Mouse (Mus musculus) heart, adult 2 months (tissue): ENCODE results near the gene Tmed2. TPM values are rescaled to one million over a fixed set of nuclear protein-coding genes. Genes with fewer than 3 reads are reported as not detected.

Source experiments
- DNase-seq, 2 experiments: peaks; one replicate each; pipeline ENCODE4 v3.0.0; 2021
- H3K27ac ChIP-seq: fragments of 200-600 bp; 2 replicates; pipeline ENCODE4 v1.8.1; 2022
- H3K27me3 ChIP-seq: fragments of 200-500 bp; 2 replicates; pipeline ENCODE4 v1.6.1; 2012; ENCODE audit warnings: mild to moderate bottlenecking, low read length, inconsistent platforms, mixed read lengths; ENCODE audit not compliant: control insufficient read depth, insufficient read depth
- H3K36me3 ChIP-seq: fragments of 200-500 bp; 2 replicates; pipeline ENCODE4 v1.6.1; 2012; ENCODE audit warnings: low read length, inconsistent platforms; ENCODE audit not compliant: control insufficient read depth, insufficient read depth
- H3K4me1 ChIP-seq: fragments of 200-500 bp; 2 replicates; pipeline ENCODE4 v1.6.1; 2011; ENCODE audit warnings: low read length; ENCODE audit not compliant: control insufficient read depth, insufficient read depth
- H3K4me3 ChIP-seq: fragments of 200-600 bp; 2 replicates; pipeline ENCODE4 v1.8.1; 2022
- H3K79me2 ChIP-seq: fragments of 200-500 bp; replicated peaks from 2 replicates; pipeline ENCODE4 v1.6.1; 2012; ENCODE audit warnings: mild to moderate bottlenecking, inconsistent platforms, low read length, moderate library complexity, mixed read lengths; ENCODE audit not compliant: control insufficient read depth, insufficient read depth
- H3K9ac ChIP-seq: fragments of 200-500 bp; 2 replicates; pipeline ENCODE4 v1.6.1; 2012; ENCODE audit warnings: low read depth, mild to moderate bottlenecking, control low read depth, inconsistent platforms, low read length, mixed read lengths
- CTCF ChIP-seq: fragments of 200-600 bp; IDR thresholded peaks from 2 replicates; pipeline ENCODE4 v1.8.1; 2022; ENCODE audit warnings: antibody characterized with exemption, mild to moderate bottlenecking, moderate library complexity
- EP300 ChIP-seq: fragments of 200-500 bp; IDR thresholded peaks from 2 replicates; pipeline ENCODE4 v1.6.1; 2011; ENCODE audit warnings: low read depth, low read length, control low read depth; ENCODE audit not compliant: insufficient read depth
- POLR2A ChIP-seq: fragments of 200-500 bp; IDR thresholded peaks from 2 replicates; pipeline ENCODE4 v1.6.1; 2011; ENCODE audit warnings: mild to moderate bottlenecking, low read depth, low read length, control low read depth; ENCODE audit not compliant: insufficient read depth
- WGBS: fragments of 180-500 bp; shearing (Covaris S2); methylation state at CpG from one replicate; pipeline ENCODE4 v1.1.7; 2018; 5-methylcytosine and 5-hydroxymethylcytosine counted together
- intact Hi-C: fragments of 180-260 bp; cut with DNase I; formaldehyde crosslinking; loops from one replicate; pipeline ENCODE4 v1.15.1; 2025
- polyA plus RNA-seq: library from polyadenylated mRNA; depleted of rRNA; stranded (reverse); fragments of >200 nt; gene quantifications from 2 replicates; pipeline ENCODE4 v1.2.3, GENCODE M21; 2012
- total RNA-seq, 2 experiments: library from RNA; stranded (reverse); gene quantifications; 2 replicates each; pipeline ENCODE4 v1.2.3; 2021

Tmed2 gene
- total and polyA plus RNA-seq, 3 experiments, result 80.9 to 194 (median 167) TPM

DNA sequence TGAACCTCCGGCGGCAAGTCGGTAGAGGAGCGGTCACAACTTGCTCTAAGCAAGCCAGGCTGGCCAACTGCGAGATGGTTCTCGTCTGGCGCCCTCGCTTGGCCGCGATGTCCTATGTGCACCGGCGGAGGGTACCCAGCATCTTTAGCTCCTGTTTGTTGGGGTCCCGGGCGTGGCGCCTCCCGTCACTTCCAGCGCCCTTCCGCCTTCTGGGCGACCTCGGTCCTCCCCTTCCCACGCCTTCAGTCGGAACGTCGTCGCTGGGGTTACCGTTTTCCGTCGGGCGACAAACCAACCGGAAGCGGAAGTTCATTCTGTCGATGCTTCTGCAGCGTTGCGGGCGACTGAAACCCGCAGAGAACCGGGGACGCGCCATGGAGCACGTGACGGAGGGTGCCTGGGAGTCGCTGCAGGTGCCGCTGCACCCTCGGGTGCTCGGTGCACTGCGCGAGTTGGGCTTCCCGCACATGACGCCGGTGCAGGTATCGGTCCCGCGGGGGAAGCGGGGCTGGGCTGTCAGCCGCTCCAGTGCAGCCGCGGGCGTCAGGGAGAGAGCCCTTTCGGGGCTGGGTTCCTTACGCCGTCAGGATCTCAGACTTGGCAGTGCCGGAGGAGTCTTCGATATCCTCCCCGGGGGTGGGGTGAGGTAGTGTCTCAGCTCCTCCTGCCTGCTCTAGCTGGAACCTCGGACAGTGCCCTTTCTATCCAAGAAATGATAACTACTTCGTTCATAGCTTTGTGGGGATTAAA, 12.2 kb downstream of the Tmed2 start, which contains the start of gene Ddx55:
Gene Ddx55 (plus strand): TSS at position 307 of the 750 bp plus-strand sequence.
- peak within 1 kb of the TSS; percentile 93 for H3K9ac ChIP-seq
- under 1% methylated on average over 66 of the region's 66 CpGs for WGBS
- peak; percentile 92 for DNase-seq
- no peaks in the 10 kb centered on the region for H3K27me3 ChIP-seq
- peaks cover 2% of the 10 kb centered on the region for H3K4me1 ChIP-seq
- peak; percentile 27; the same call in 1 of the 2 replicates for TF ChIP-seq CTCF
- peak; percentile 86 for TF ChIP-seq POLR2A
- peak; percentile 78; the same call in 1 of the 2 replicates for TF ChIP-seq EP300
- peaks cover under 1% of the 10 kb centered on the region for H3K36me3 ChIP-seq
- H3K79me2 ChIP-seq, result no peaks in the 10 kb centered on the region
- H3K4me3 ChIP-seq, result peak within 1 kb of the TSS; percentile 58
- intact Hi-C loops, result loop anchor here (1.0 kb wide), 1 partner anchor 12 kb away; the partner anchor contains the start of gene Tmed2
- H3K27ac ChIP-seq, result peak within 1 kb of the TSS; percentile 84

DNA sequence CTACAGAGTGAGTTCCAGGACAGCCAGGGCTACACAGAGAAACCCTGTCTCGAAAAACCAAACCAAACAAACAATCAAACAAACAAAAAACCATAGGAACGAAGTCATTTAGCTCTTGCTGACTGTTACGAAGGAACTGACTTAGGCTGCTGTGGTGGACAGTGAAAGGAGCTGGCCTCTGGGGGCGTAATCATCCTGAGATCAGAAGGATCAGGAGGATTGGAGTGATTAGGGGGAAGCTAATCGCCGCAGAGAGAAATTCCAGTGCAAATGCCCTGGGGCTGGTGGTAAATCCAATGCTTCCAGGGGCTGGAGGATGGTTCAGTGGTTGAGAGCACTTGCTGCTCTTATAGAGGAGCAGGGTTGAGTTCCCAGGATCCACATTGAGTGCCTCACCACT, 13.1 kb downstream of the Tmed2 start:
- TF ChIP-seq EP300 (no peak), POLR2A (no peak), CTCF (no peak)
- no peak for DNase-seq
- no peaks in the 10 kb centered on the region for H3K79me2 ChIP-seq
- intact Hi-C loops, result no loop called here
- H3K27me3 ChIP-seq, result no peaks in the 10 kb centered on the region
- 70% methylated on average over 6 of the region's 6 CpGs for WGBS
- no peaks in the 10 kb centered on the region; the same call in 1 of the 2 replicates for H3K36me3 ChIP-seq
- no peak overlapping the region for H3K9ac ChIP-seq
- peaks cover 2% of the 10 kb centered on the region for H3K4me1 ChIP-seq
- H3K27ac ChIP-seq, result no peak overlapping the region
- H3K4me3 ChIP-seq, result no peak overlapping the region

- intact Hi-C loops, result loop anchor here (1.0 kb wide), 1 partner anchor 123 kb away; no protein-coding TSS in a partner anchor
- H3K79me2 ChIP-seq, result no peaks in the 10 kb centered on the region
- no peaks in the 10 kb centered on the region for H3K27me3 ChIP-seq
- no peak overlapping the region for H3K4me3 ChIP-seq
- peaks cover 2% of the 10 kb centered on the region for H3K4me1 ChIP-seq
- H3K27ac ChIP-seq, result no peak overlapping the region
- H3K36me3 ChIP-seq, result no peaks in the 10 kb centered on the region; the same call in 1 of the 2 replicates
- no peak overlapping the region for H3K9ac ChIP-seq
- DNase-seq, result no peak
- whole genome bisulfite sequencing, result 51% methylated on average over 1 of the region's 1 CpGs
- no peak for TF ChIP-seq POLR2A
- TF ChIP-seq CTCF, result peak; percentile 63
Measured at GRCm38 (mm10) chr5:124555145-124555544, 14.7 kb downstream of the Tmed2 start.

- no peak for DNase-seq
- Histone ChIP-seq H3K9ac (no peak overlapping the region), H3K4me3 (no peak overlapping the region), H3K36me3 (peaks cover 3% of the 10 kb centered on the region), H3K27ac (no peak overlapping the region), H3K79me2 (no peaks in the 10 kb centered on the region), H3K4me1 (no peaks in the 10 kb centered on the region), H3K27me3 (no peaks in the 10 kb centered on the region)
- 78% methylated on average over 12 of the region's 12 CpGs for WGBS
- intact Hi-C loops, result no loop called here
- TF ChIP-seq POLR2A (no peak), CTCF (no peak), EP300 (no peak)
Measured at GRCm38 (mm10) chr5:124571068-124571467, 30.6 kb downstream of the Tmed2 start.

- TF ChIP-seq CTCF (no peak), POLR2A (no peak), EP300 (no peak)
- 92% methylated on average over 7 of the region's 7 CpGs for WGBS
- no peaks in the 10 kb centered on the region for H3K27me3 ChIP-seq
- peaks cover 3% of the 10 kb centered on the region for H3K36me3 ChIP-seq
- H3K27ac ChIP-seq, result no peak overlapping the region
- H3K4me1 ChIP-seq, result peaks cover 2% of the 10 kb centered on the region; the same call in 1 of the 2 replicates
- intact Hi-C loops, result no loop called here
- H3K9ac ChIP-seq, result no peak overlapping the region
- no peaks in the 10 kb centered on the region for H3K79me2 ChIP-seq
- DNase-seq, result no peak
- H3K4me3 ChIP-seq, result no peak overlapping the region
Measured at GRCm38 (mm10) chr5:124575467-124575866, 35.0 kb downstream of the Tmed2 start.

DNA sequence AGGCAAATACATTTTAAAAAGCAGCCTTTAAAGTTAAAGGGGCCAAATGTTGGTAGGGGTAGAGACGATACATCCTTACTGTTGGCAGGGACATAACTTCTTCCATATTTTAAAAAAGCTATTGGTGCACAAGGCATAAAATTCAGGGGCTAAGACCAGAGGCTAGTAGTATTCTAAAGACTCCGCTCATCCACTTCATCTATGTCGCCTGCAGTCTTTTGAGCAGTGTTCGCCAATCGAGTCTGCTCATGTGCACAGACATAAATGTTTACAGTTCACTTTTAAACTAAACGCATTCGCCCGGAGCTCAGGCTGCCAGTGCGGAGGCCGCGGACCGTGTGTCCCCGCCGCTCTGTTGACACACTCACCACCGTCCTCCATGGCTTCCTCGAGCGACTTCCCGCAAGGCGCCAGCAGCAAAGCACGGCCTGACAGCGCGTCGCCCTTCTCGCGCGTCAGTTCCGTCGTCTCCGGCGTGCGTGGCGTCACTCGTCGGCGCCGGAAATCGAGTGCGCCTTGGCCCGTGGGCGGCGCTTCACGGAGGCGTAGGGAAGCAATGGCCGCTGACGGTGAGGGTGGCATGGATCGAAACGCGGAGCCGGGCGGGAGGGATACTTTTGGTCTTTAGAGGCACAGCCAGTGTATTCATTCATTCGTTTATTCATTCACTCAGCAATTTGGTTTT, 38.3 kb downstream of the Tmed2 start, which contains the start of the genes Eif2b1 and Gtf2h3:
Gene Eif2b1 (minus strand): TSS at position 499 of the 685 bp plus-strand sequence.
Gene Gtf2h3 (plus strand): TSS at position 508 of the 685 bp plus-strand sequence.
- Histone ChIP-seq H3K4me3 (peak within 1 kb of the TSS; percentile 75), H3K27ac (peak within 1 kb of the TSS; percentile 69), H3K36me3 (peaks cover 3% of the 10 kb centered on the region), H3K4me1 (peaks cover 2% of the 10 kb centered on the region; the same call in 1 of the 2 replicates), H3K79me2 (no peaks in the 10 kb centered on the region), H3K27me3 (no peaks in the 10 kb centered on the region), H3K9ac (peak within 1 kb of the TSS; percentile 65)
- intact Hi-C loops, result no loop called here
- 1% methylated on average over 51 of the region's 51 CpGs for WGBS
- TF ChIP-seq POLR2A, result peak; percentile 94
- peak; percentile 71; the same call in 1 of the 2 replicates for TF ChIP-seq EP300
- TF ChIP-seq CTCF, result peak; percentile 6; the same call in 1 of the 2 replicates
- peak; percentile 94 to 97 for DNase-seq
